Mouse (Mus musculus): ENCODE measurements around the gene Rft1. TPM values are rescaled to one million over a fixed set of nuclear protein-coding genes. Genes with fewer than 3 reads are reported as not detected.

Gene Rft1
- polyA plus RNA-seq, 1 experiment, result 8.1 TPM

DNA sequence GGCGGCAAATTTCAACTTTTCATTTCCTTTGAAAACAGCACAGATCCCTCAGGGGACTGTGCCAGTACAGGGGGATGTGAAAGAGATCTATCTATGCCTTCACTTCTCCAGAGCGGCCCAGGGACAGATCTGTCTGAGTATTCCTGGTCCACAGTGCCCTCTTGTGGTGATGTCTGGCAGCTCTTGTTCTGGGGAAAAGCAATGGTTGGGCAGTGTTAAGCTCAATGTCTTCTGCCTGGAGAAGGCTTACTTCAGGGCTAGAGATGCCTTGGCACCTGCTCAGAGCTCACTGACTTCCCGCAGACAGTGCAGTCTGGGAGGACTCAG lies 17.8 kb downstream of the Rft1 start:
- no peak overlapping the region for H3K4me3 ChIP-seq (ENCODE audit: control insufficient read depth, low read depth, low read length)
- no peak overlapping the region for H3K27ac ChIP-seq (ENCODE audit: control insufficient read depth, insufficient read depth, low read depth, low read length)
- TF ChIP-seq CTCF (IDR thresholded peaks at IDR 0.05; ENCODE audit: control insufficient read depth, insufficient read depth, insufficient replicate concordance, low read depth, low read length) (peak; percentile 61; the same call in 1 of the 2 replicates), POLR2A (IDR thresholded peaks at IDR 0.05; ENCODE audit: control insufficient read depth, low read depth, low read length) (no peak)
- no peaks in the 10 kb centered on the region for H3K27me3 ChIP-seq (ENCODE audit: control insufficient read depth, insufficient read depth, low read length)
- H3K36me3 ChIP-seq (ENCODE audit: control insufficient read depth, insufficient read depth, low read length), result peaks cover 1% of the 10 kb centered on the region
- no peaks in the 10 kb centered on the region for H3K4me1 ChIP-seq (ENCODE audit: control insufficient read depth, insufficient read depth, low read length)

DNA sequence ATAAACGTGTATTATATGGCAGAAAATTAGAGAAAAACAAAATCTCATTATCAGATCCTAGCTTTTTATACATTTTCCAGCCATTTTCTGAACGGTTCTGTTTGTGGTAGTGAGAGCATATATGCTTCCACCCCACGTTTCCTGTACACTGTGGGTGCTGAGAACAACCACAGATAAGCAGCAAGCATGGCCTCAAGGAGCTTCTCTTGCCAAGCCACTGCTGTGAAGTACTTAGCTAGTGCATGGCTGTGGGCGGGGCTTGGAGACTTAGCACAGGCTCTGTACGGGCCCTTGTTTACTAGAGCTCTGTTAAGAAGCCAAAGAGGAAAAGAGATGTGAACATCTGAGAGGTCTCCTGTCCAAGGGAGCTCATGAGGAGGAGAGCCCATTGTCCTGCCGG lies 20.8 kb downstream of the Rft1 start:
- H3K27ac ChIP-seq (ENCODE audit: control insufficient read depth, insufficient read depth, low read depth, low read length), result no peak overlapping the region
- TF ChIP-seq POLR2A (IDR thresholded peaks at IDR 0.05; ENCODE audit: control insufficient read depth, low read depth, low read length) (no peak), CTCF (IDR thresholded peaks at IDR 0.05; ENCODE audit: control insufficient read depth, insufficient read depth, insufficient replicate concordance, low read depth, low read length) (no peak)
- no peaks in the 10 kb centered on the region for H3K27me3 ChIP-seq (ENCODE audit: control insufficient read depth, insufficient read depth, low read length)
- no peaks in the 10 kb centered on the region for H3K4me1 ChIP-seq (ENCODE audit: control insufficient read depth, insufficient read depth, low read length)
- H3K36me3 ChIP-seq (ENCODE audit: control insufficient read depth, insufficient read depth, low read length), result no peaks in the 10 kb centered on the region; the same call in 1 of the 2 replicates
- H3K4me3 ChIP-seq (ENCODE audit: control insufficient read depth, low read depth, low read length), result no peak overlapping the region

- peaks cover 1% of the 10 kb centered on the region; the same call in 1 of the 2 replicates for H3K36me3 ChIP-seq (ENCODE audit: control insufficient read depth, insufficient read depth, low read length)
- H3K4me3 ChIP-seq (ENCODE audit: control insufficient read depth, low read depth, low read length), result peak overlapping the region; percentile 75
- TF ChIP-seq CTCF (IDR thresholded peaks at IDR 0.05; ENCODE audit: control insufficient read depth, insufficient read depth, insufficient replicate concordance, low read depth, low read length), result no peak
- no peak for TF ChIP-seq POLR2A (IDR thresholded peaks at IDR 0.05; ENCODE audit: control insufficient read depth, low read depth, low read length)
- no peaks in the 10 kb centered on the region for H3K27me3 ChIP-seq (ENCODE audit: control insufficient read depth, insufficient read depth, low read length)
- H3K27ac ChIP-seq (ENCODE audit: control insufficient read depth, insufficient read depth, low read depth, low read length), result no peak overlapping the region
- H3K4me1 ChIP-seq (ENCODE audit: control insufficient read depth, insufficient read depth, low read length), result no peaks in the 10 kb centered on the region
These were observed 28.0 kb downstream of the Rft1 start for GRCm38 (mm10) chr14:30682131-30682530.

DNA sequence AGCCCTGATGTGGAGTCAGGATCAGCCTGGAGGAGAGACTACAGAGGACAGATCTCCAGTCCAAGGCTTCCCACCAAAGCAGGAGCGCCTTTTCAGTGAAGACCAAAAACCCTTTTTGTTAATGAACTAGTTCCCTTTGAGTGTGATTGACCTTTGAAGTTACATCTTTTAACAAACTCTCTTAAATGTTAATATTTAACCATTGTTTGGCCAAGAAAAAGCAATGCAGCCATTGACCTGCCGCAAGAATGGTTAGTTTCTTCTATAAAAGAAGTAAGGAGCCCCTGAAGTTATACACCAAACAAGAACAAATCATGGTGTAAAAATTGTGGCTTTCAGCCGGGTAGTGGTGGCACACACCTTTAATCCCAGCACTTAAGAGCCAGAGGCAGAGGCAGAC lies 36.5 kb downstream of the Rft1 start:
- H3K27me3 ChIP-seq (ENCODE audit: control insufficient read depth, insufficient read depth, low read length), result no peaks in the 10 kb centered on the region
- H3K27ac ChIP-seq (ENCODE audit: control insufficient read depth, insufficient read depth, low read depth, low read length), result no peak overlapping the region
- H3K36me3 ChIP-seq (ENCODE audit: control insufficient read depth, insufficient read depth, low read length), result peaks cover 1% of the 10 kb centered on the region; the same call in 1 of the 2 replicates
- TF ChIP-seq POLR2A (IDR thresholded peaks at IDR 0.05; ENCODE audit: control insufficient read depth, low read depth, low read length) (no peak), CTCF (IDR thresholded peaks at IDR 0.05; ENCODE audit: control insufficient read depth, insufficient read depth, insufficient replicate concordance, low read depth, low read length) (no peak)
- no peaks in the 10 kb centered on the region for H3K4me1 ChIP-seq (ENCODE audit: control insufficient read depth, insufficient read depth, low read length)
- H3K4me3 ChIP-seq (ENCODE audit: control insufficient read depth, low read depth, low read length), result no peak overlapping the region

GRCm38 (mm10) chr14:30692439-30692838 lies 38.3 kb downstream of the Rft1 start:
- TF ChIP-seq CTCF (IDR thresholded peaks at IDR 0.05; ENCODE audit: control insufficient read depth, insufficient read depth, insufficient replicate concordance, low read depth, low read length), result no peak
- TF ChIP-seq POLR2A (IDR thresholded peaks at IDR 0.05; ENCODE audit: control insufficient read depth, low read depth, low read length), result no peak
- no peaks in the 10 kb centered on the region for H3K27me3 ChIP-seq (ENCODE audit: control insufficient read depth, insufficient read depth, low read length)
- no peak overlapping the region for H3K27ac ChIP-seq (ENCODE audit: control insufficient read depth, insufficient read depth, low read depth, low read length)
- H3K4me3 ChIP-seq (ENCODE audit: control insufficient read depth, low read depth, low read length), result no peak overlapping the region
- peaks cover 1% of the 10 kb centered on the region; the same call in 1 of the 2 replicates for H3K36me3 ChIP-seq (ENCODE audit: control insufficient read depth, insufficient read depth, low read length)
- H3K4me1 ChIP-seq (ENCODE audit: control insufficient read depth, insufficient read depth, low read length), result no peaks in the 10 kb centered on the region

GRCm38 (mm10) chr14:30694786-30695185 lies 40.6 kb downstream of the Rft1 start:
- peaks cover 10% of the 10 kb centered on the region for H3K4me1 ChIP-seq (ENCODE audit: control insufficient read depth, insufficient read depth, low read length)
- H3K4me3 ChIP-seq (ENCODE audit: control insufficient read depth, low read depth, low read length), result no peak overlapping the region
- no peaks in the 10 kb centered on the region for H3K27me3 ChIP-seq (ENCODE audit: control insufficient read depth, insufficient read depth, low read length)
- no peaks in the 10 kb centered on the region for H3K36me3 ChIP-seq (ENCODE audit: control insufficient read depth, insufficient read depth, low read length)
- H3K27ac ChIP-seq (ENCODE audit: control insufficient read depth, insufficient read depth, low read depth, low read length), result no peak overlapping the region
- TF ChIP-seq CTCF (IDR thresholded peaks at IDR 0.05; ENCODE audit: control insufficient read depth, insufficient read depth, insufficient replicate concordance, low read depth, low read length), result no peak

- H3K27me3 ChIP-seq (ENCODE audit: control insufficient read depth, insufficient read depth, low read length), result no peaks in the 10 kb centered on the region
- H3K36me3 ChIP-seq (ENCODE audit: control insufficient read depth, insufficient read depth, low read length), result no peaks in the 10 kb centered on the region
- TF ChIP-seq POLR2A (IDR thresholded peaks at IDR 0.05; ENCODE audit: control insufficient read depth, low read depth, low read length) (no peak), CTCF (IDR thresholded peaks at IDR 0.05; ENCODE audit: control insufficient read depth, insufficient read depth, insufficient replicate concordance, low read depth, low read length) (no peak)
- peaks cover 10% of the 10 kb centered on the region for H3K4me1 ChIP-seq (ENCODE audit: control insufficient read depth, insufficient read depth, low read length)
- H3K4me3 ChIP-seq (ENCODE audit: control insufficient read depth, low read depth, low read length), result no peak overlapping the region
- H3K27ac ChIP-seq (ENCODE audit: control insufficient read depth, insufficient read depth, low read depth, low read length), result no peak overlapping the region
These were observed 41.4 kb downstream of the Rft1 start for GRCm38 (mm10) chr14:30695609-30696008.
